Comparison of ENCODE assay signal across 25 mouse cellular contexts in genomic region chr8:90100509-90100908, GRCm38 (mm10).
DNase-seq lines count a peak whose midpoint lies in the region; ATAC-seq and TF ChIP-seq lines count a peak whose summit lies in the region.
"Had no signal": no experiment of that assay in that cellular context is flagged by ENCODE, and none has a peak within 500 bp of the region (broad histone marks: within the 10 kb centered on the region; RNA-seq: fewer than 3 reads in every experiment).

No protein-coding gene starts in this region.

- H3K4me1 ChIP-seq in midbrain, embryonic 11.5 days (ENCODE audit: control insufficient read depth, insufficient read depth, low read length) = no peaks in the 10 kb centered on the region
- no peaks in the 10 kb centered on the region for H3K4me1 ChIP-seq in midbrain, embryonic 16.5 days (ENCODE audit: control insufficient read depth, insufficient read depth, low read length)
- H3K4me1 ChIP-seq in heart, embryonic 16.5 days (ENCODE audit: control insufficient read depth, insufficient read depth, low read length) = no peaks in the 10 kb centered on the region
- H3K4me1 ChIP-seq: embryonic facial prominence, embryonic 15.5 days; hindbrain, embryonic 10.5 days; hindbrain, embryonic 15.5 days had no signal

- H3K27ac ChIP-seq in midbrain, embryonic 11.5 days (ENCODE audit: low read depth, low read length) = no peak overlapping the region
- H3K27ac ChIP-seq in midbrain, embryonic 16.5 days (ENCODE audit: low read length) = no peak overlapping the region
- H3K27ac ChIP-seq in heart, embryonic 16.5 days (ENCODE audit: low read length) = no peak overlapping the region
- H3K27ac ChIP-seq in gastrocnemius, adult 2 months = no peak overlapping the region
- H3K27ac ChIP-seq: embryonic facial prominence, embryonic 15.5 days; forebrain, embryonic 10.5 days; heart, adult 2 months; hindbrain, embryonic 10.5 days; hindbrain, embryonic 15.5 days had no signal

- intact Hi-C loops in gastrocnemius, adult 2 months (cut with DNase I) = no loop called here

- 88% methylated on average over 6 of the region's 6 CpGs for WGBS in midbrain, embryonic 11.5 days
- 92% methylated on average over 6 of the region's 6 CpGs for WGBS in midbrain, embryonic 16.5 days
- 28% methylated on average over 6 of the region's 6 CpGs for WGBS in heart, embryonic 16.5 days

- no peak for TF ChIP-seq CTCF in gastrocnemius, adult 2 months (IDR thresholded peaks at IDR 0.05)

- H3K9ac ChIP-seq in midbrain, embryonic 11.5 days (ENCODE audit: low read length) = no peak overlapping the region
- no peak overlapping the region for H3K9ac ChIP-seq in midbrain, embryonic 16.5 days (ENCODE audit: low read depth, low read length)
- no peak overlapping the region for H3K9ac ChIP-seq in heart, embryonic 16.5 days (ENCODE audit: low read length)
- H3K9ac ChIP-seq: embryonic facial prominence, embryonic 15.5 days; hindbrain, embryonic 15.5 days had no signal

- H3K27me3 ChIP-seq in midbrain, embryonic 11.5 days (ENCODE audit: control insufficient read depth, insufficient read depth, low read length) = no peaks in the 10 kb centered on the region
- no peaks in the 10 kb centered on the region for H3K27me3 ChIP-seq in midbrain, embryonic 16.5 days (ENCODE audit: control insufficient read depth, insufficient read depth, low read depth, low read length)
- no peaks in the 10 kb centered on the region for H3K27me3 ChIP-seq in heart, embryonic 16.5 days (ENCODE audit: control insufficient read depth, insufficient read depth, low read length)
- H3K27me3 ChIP-seq: embryonic facial prominence, embryonic 15.5 days; hindbrain, embryonic 15.5 days had no signal

- H3K36me3 ChIP-seq in midbrain, embryonic 11.5 days (ENCODE audit: control insufficient read depth, insufficient read depth, low read length) = no peaks in the 10 kb centered on the region
- H3K36me3 ChIP-seq in midbrain, embryonic 16.5 days (ENCODE audit: control insufficient read depth, insufficient read depth, low read length) = no peaks in the 10 kb centered on the region
- H3K36me3 ChIP-seq in heart, embryonic 16.5 days (ENCODE audit: control insufficient read depth, insufficient read depth) = no peaks in the 10 kb centered on the region
- H3K36me3 ChIP-seq: embryonic facial prominence, embryonic 15.5 days; forebrain, embryonic 10.5 days; G1E; hindbrain, embryonic 10.5 days; hindbrain, embryonic 15.5 days had no signal

- no peak overlapping the region for H3K4me2 ChIP-seq in midbrain, embryonic 11.5 days
- no peak overlapping the region for H3K4me2 ChIP-seq in midbrain, embryonic 16.5 days (ENCODE audit: low read length)
- no peak overlapping the region for H3K4me2 ChIP-seq in heart, embryonic 16.5 days (ENCODE audit: low read depth, low read length)
- H3K4me2 ChIP-seq: embryonic facial prominence, embryonic 15.5 days; hindbrain, embryonic 15.5 days had no signal

- ATAC-seq in midbrain, embryonic 11.5 days (ENCODE audit: low FRiP score) = no peak
- no peak for ATAC-seq in midbrain, embryonic 16.5 days
- peak; percentile 75 for ATAC-seq in heart, embryonic 16.5 days (replicated peaks; ENCODE audit: extremely low read depth, insufficient read depth, low FRiP score)
- ATAC-seq: CD4-positive, CD25-positive, alpha-beta regulatory T cell, adult 4 months; forebrain, embryonic 14.5 days; intestine, embryonic 16.5 days had no signal

- no peak overlapping the region for H3K4me3 ChIP-seq in midbrain, embryonic 11.5 days (ENCODE audit: low read depth, low read length)
- no peak overlapping the region for H3K4me3 ChIP-seq in midbrain, embryonic 16.5 days (ENCODE audit: low read depth, low read length)
- H3K4me3 ChIP-seq in heart, embryonic 16.5 days (ENCODE audit: low read length) = no peak overlapping the region
- H3K4me3 ChIP-seq in gastrocnemius, adult 2 months = no peak overlapping the region
- H3K4me3 ChIP-seq: embryonic facial prominence, embryonic 15.5 days; erythroblast, embryonic 14.5 days; forebrain, embryonic 10.5 days; heart, adult 2 months; hindbrain, embryonic 10.5 days; hindbrain, embryonic 15.5 days had no signal

- DNase-seq in cerebellum, postnatal 10 days = peak; percentile 30 to 36
- no peak for DNase-seq in cerebellum, adult 18-20 months
- peak; percentile 68 for DNase-seq in midbrain, embryonic 11.5 days (ENCODE audit: low spot score, missing footprints)
- DNase-seq in heart, postnatal 4 days = peak; percentile 10
- DNase-seq in neural tube, embryonic 10.5 days (ENCODE audit: extremely low spot score, low spot score) = no peak
- no peak for DNase-seq in gastrocnemius, adult 2 months
- DNase-seq: adrenal gland, postnatal 10 days; B cell, adult 2 months; cerebellum, adult 11 months; cerebellum, adult 9-11 months; embryo, embryonic 11 days; gastrocnemius, postnatal 36 days; kidney, adult 2 months had no signal

- no peaks in the 10 kb centered on the region for H3K9me3 ChIP-seq in midbrain, embryonic 11.5 days (ENCODE audit: control insufficient read depth, low read length)
- H3K9me3 ChIP-seq in midbrain, embryonic 16.5 days (replicated peaks; ENCODE audit: control insufficient read depth, low read length, poor library complexity, severe bottlenecking) = no peaks in the 10 kb centered on the region
- 0 out of 2 replicates have a peak, but pooled peaks cover 2% of the 10 kb centered on the region for H3K9me3 ChIP-seq in heart, embryonic 16.5 days (replicated peaks; ENCODE audit: control insufficient read depth, low read length)
- H3K9me3 ChIP-seq: embryonic facial prominence, embryonic 15.5 days; forebrain, embryonic 10.5 days; hindbrain, embryonic 10.5 days; hindbrain, embryonic 15.5 days had no signal

Comparison
In these comparisons a context has a peak if more than half of its experiments do, and no peak if none do; other contexts are left out.
1. DNase-seq: peak in cerebellum, postnatal 10 days (2 of 2), midbrain, embryonic 11.5 days (single experiment) and heart, postnatal 4 days (single experiment); none in cerebellum, adult 18-20 months (0 of 2), neural tube, embryonic 10.5 days (single experiment) and gastrocnemius, adult 2 months (single experiment).